Mouse (Mus musculus) embryonic facial prominence, embryonic 10.5 days (tissue): Measurements from ENCODE around the gene Wdr43. TPM values are rescaled to one million over a fixed set of nuclear protein-coding genes. Genes with fewer than 3 reads are reported as not detected.

Source experiments
- polyA plus RNA-seq: library from polyadenylated mRNA; unstranded; fragments of >200 nt; fragmentation: Nextera tagmentation; extraction: Ambion mirVana; gene quantifications from 2 replicates; pipeline ENCODE4 v1.2.1, GENCODE M21; 2016

The Wdr43 gene
- polyA plus RNA-seq, 1 experiment from 2014 or later: 111 TPM

Other genes with a start within 250 kb of the Wdr43 start
- gene Gm4707, start 156.0 kb upstream of the Wdr43 start, polyA plus RNA-seq: 7.6 and 7.7 TPM in 2 replicates
- gene Smchd1, start 140.6 kb upstream of the Wdr43 start, polyA plus RNA-seq: 87.7 and 90.1 TPM in 2 replicates
- gene Ndc80, start 89.0 kb upstream of the Wdr43 start, polyA plus RNA-seq: 61.4 and 62.6 TPM in 2 replicates
- 0.79 and 0.87 TPM in 2 replicates for gene Spdya, start 63.8 kb upstream of the Wdr43 start, polyA plus RNA-seq
- 0.05 TPM in 1 of 2 replicates, not detected in the other for gene Togaram2, start 57.4 kb downstream of the Wdr43 start, polyA plus RNA-seq
- gene Pcare, start 137.0 kb downstream of the Wdr43 start, polyA plus RNA-seq: not detected in 2 replicates
- gene Clip4, start 152.6 kb downstream of the Wdr43 start, polyA plus RNA-seq: 3.5 and 3.8 TPM in 2 replicates